Mouse (Mus musculus) megakaryocyte, embryonic 14.5 days (primary cell): ENCODE results near the gene Tapbpl.

Source experiments
- FLI1 ChIP-seq: IDR thresholded peaks from 2 replicates; pipeline ENCODE4 v1.6.1; 2012; ENCODE audit warnings: low read length, inconsistent platforms, mixed read lengths
- GATA1 ChIP-seq: IDR thresholded peaks from 3 replicates; pipeline ENCODE4 v1.6.1; 2012; ENCODE audit warnings: mixed read lengths, low read length, inconsistent platforms, borderline replicate concordance

DNA sequence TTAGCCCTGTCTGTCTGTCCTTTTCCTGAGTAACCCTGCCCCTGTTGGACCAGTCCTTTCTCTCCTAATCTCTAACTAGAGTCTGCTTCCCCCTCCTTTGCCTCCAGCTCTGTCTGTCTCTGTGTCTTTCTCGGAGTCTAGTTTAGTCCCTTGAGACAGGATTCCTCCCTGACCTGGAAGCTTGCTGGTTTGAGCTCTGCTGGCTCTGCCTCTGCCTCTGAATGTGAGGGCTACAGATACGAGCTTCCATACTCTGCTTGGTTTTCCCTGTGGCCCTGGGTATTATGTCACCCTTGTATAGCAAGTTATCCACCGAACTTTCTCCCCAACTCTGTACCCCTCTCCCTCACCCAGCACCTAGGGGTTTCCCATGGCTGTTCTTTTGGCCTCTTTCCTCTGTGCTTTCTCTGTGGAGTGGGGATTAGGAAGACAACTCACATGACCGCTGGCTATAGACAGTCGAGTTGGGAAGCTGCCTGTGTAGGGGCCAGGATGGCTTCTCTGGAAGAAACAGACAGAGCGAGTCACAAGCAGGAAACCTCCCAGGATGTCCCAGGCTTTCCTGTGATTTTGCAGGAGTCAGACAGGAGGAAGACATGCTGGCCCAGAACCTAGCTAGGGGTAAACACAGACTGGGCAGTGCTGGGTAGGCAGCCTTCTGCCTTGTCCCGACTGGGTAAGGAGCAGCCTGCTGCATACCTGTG, 2.3 kb upstream of the Tapbpl start:
- no peak for TF ChIP-seq GATA1
- TF ChIP-seq FLI1, result no peak
